Mouse (Mus musculus) brain, embryonic 14.5 days (tissue): ENCODE measurements around the gene Vmn1r4.

Experiments used
- CTCF ChIP-seq: fragments of 200-500 bp; IDR thresholded peaks from 2 replicates; pipeline ENCODE4 v1.5.1; 2012; ENCODE audit warnings: inconsistent platforms, mild to moderate bottlenecking, moderate library complexity, borderline replicate concordance; ENCODE audit not compliant: insufficient read depth, insufficient read length; ENCODE audit errors: extremely low read depth
- POLR2A ChIP-seq: fragments of 200-500 bp; IDR thresholded peaks from 2 replicates; pipeline ENCODE4 v1.6.1; 2012; ENCODE audit warnings: mild to moderate bottlenecking, inconsistent platforms, borderline replicate concordance; ENCODE audit not compliant: poor library complexity, insufficient read depth, insufficient read length, severe bottlenecking; ENCODE audit errors: extremely low read depth

GRCm38 (mm10) chr6:56923726-56924707, at the start of gene Vmn1r4, which contains the start of gene Nt5c3:
- no peak for TF ChIP-seq CTCF
- peak; percentile 93 for TF ChIP-seq POLR2A
